Mouse (Mus musculus) heart, adult 10 weeks (tissue): ENCODE results near the gene Rrn3. TPM values are rescaled to one million over a fixed set of nuclear protein-coding genes. Genes with fewer than 3 reads are reported as not detected.

Source experiments
- polyA plus RNA-seq: library from polyadenylated mRNA; stranded (reverse); fragments of 350-450 nt; fragmentation: Illumina TruSeq; extraction: RNeasy Lipid Tissue Mini Kit (QIAGEN cat#74804); gene quantifications from one replicate; pipeline ENCODE4 v1.2.3, GENCODE M21; 2014; ENCODE audit warnings: low read depth, low replicate concordance

The Rrn3 gene
- 34.6 TPM for polyA plus RNA-seq

DNA sequence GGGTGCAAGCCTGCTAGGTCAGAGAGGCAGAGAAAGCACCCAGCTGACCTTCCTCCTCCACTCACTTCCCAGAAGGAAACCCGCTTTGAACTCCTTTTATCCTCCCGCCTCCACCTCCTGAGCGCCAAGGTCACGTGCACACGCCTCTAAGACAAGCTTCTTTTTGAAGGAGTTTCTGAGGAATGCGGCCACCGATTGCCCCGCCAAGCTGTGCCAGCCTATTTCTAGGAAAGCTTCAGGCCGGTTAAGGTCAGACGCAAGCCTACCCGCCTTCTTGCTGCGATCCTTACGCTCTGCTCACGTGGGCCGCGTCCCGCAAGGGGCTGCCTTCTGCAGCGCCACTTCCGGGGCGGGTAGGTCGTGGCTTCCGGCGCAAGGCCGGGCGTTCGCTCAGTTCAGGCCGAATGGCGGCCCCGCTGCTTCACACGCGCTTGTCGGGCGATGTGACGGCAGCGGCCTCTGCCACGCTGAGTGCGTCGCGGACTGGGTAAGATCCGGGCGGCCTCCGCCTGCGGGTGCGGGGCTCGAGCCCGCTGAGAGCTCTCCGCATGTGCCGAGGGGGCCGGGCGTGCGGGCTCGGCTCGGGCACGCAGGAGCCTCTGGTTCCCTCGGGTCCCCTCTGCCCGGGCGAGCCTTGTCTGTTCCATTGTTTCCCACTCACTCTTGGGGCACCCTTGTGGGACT is at the start of gene Rrn3:
Rrn3 (plus strand) TSS at position 356 of the 684 bp plus-strand sequence.

DNA sequence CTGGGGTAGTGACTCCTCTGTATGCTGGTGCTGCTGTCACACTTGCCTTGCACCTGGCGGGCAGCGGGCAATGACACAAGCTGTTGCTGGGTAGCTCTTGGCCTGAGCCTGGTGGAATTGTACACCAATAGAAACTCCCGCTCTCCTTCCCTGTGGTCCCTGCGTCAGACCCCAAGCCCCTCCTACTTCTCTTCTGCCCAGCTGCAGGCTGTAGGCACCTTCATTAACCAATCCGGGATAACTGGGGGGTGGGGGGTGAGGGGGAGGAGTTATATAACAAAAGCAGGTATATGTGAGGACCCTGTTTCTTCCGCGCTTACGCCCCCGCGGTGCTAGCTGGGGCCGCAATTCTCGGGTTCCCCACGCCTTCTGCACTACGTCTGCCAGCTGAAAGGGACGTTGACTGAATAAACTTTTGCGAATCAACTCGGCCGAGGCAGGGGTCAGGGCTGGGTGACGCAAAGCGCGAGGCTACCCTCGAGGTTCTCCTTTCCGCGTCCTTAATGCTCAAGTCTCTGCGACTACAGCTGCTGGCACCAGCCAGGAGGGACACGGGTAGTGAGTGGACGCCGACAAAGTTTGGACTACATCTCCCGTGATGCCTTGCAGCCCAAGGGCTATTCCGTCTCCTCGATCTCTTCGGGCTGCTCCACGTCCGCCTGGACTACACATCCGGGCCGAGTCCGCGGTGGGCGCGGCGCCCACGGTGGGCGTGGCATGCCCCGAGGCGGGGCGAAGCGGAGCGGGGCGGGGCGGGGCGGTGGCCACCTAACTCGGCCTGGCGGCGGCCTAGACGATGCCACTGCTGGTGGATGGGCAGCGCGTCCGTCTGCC is 38.3 kb downstream of the Rrn3 start, which contains the start of gene Ntan1:
Ntan1 (plus strand) TSS at position 286 of the 834 bp plus-strand sequence.

Other genes starting within 250 kb of the Rrn3 start
- 11.7 TPM for gene Parn, start 112.5 kb upstream of the Rrn3 start, polyA plus RNA-seq
- 53.7 TPM for gene Bfar, start 108.8 kb upstream of the Rrn3 start, polyA plus RNA-seq
- 2.6 TPM for gene 3110001I22Rik, start 108.8 kb upstream of the Rrn3 start, polyA plus RNA-seq
- not detected for gene Pla2g10, start 49.7 kb upstream of the Rrn3 start, polyA plus RNA-seq
- 60.1 TPM for gene Ntan1, start 38.1 kb downstream of the Rrn3 start, polyA plus RNA-seq
- gene Pdxdc1, start 122.4 kb downstream of the Rrn3 start, polyA plus RNA-seq, result 91.0 TPM
- 1.4 TPM for gene Mpv17l, start 122.5 kb downstream of the Rrn3 start, polyA plus RNA-seq
- gene 2900011O08Rik, start 205.9 kb downstream of the Rrn3 start, polyA plus RNA-seq, result not detected
- gene Ifitm7, start 206.2 kb downstream of the Rrn3 start, polyA plus RNA-seq, result not detected